Mouse (Mus musculus) lung, embryonic 15.5 days (tissue): ENCODE measurements around the gene Spryd4. TPM values are rescaled to one million over a fixed set of nuclear protein-coding genes. Genes with fewer than 3 reads are reported as not detected.
"Not testable (repeated sequence)": the region's sequence is repeated elsewhere in the genome, so short reads cannot be mapped to it uniquely, and the experiment has no call there.

ENCODE experiments used
- ATAC-seq: fragments of 200-750 bp; cut with Nextera tagmentation; 2 replicates; pipeline ENCODE4 v1.8.0; 2017; ENCODE audit warnings: moderate number of reproducible peaks, borderline replicate concordance; ENCODE audit not compliant: low FRiP score, low TSS enrichment; ENCODE audit errors: extremely low read depth
- H3K27ac ChIP-seq: fragments of 300-500 bp; sonication (generic); 2 replicates; pipeline ENCODE4 v1.5.1; 2015; ENCODE audit warnings: moderate library complexity, mild to moderate bottlenecking, inconsistent platforms
- H3K27me3 ChIP-seq: fragments of 300-500 bp; sonication (generic); 2 replicates; pipeline ENCODE4 v1.6.1; 2015; ENCODE audit warnings: inconsistent platforms
- H3K36me3 ChIP-seq: fragments of 300-500 bp; sonication (generic); 2 replicates; pipeline ENCODE4 v1.6.1; 2015; ENCODE audit warnings: inconsistent platforms
- H3K4me1 ChIP-seq: fragments of 300-500 bp; sonication (generic); 2 replicates; pipeline ENCODE4 v1.6.1; 2015; ENCODE audit warnings: inconsistent platforms
- H3K4me2 ChIP-seq: fragments of 300-500 bp; sonication (generic); 2 replicates; pipeline ENCODE4 v1.6.1; 2015; ENCODE audit warnings: inconsistent platforms, mild to moderate bottlenecking, moderate library complexity
- H3K4me3 ChIP-seq: fragments of 300-500 bp; sonication (generic); 2 replicates; pipeline ENCODE4 v1.5.1; 2015; ENCODE audit warnings: mild to moderate bottlenecking, inconsistent platforms
- H3K9ac ChIP-seq: fragments of 300-500 bp; sonication (generic); 2 replicates; pipeline ENCODE4 v1.6.1; 2015; ENCODE audit warnings: inconsistent platforms
- H3K9me3 ChIP-seq: fragments of 300-500 bp; sonication (generic); 2 replicates; pipeline ENCODE4 v1.6.1; 2016; ENCODE audit warnings: inconsistent platforms
- WGBS: fragments of 180-500 bp; shearing (Covaris S2); methylation state at CpG from one replicate; pipeline ENCODE4 v1.1.7; 2015; 5-methylcytosine and 5-hydroxymethylcytosine counted together
- polyA plus RNA-seq: library from polyadenylated mRNA; unstranded; fragments of >200 nt; fragmentation: Nextera tagmentation; extraction: Ambion mirVana; gene quantifications from 2 replicates; pipeline ENCODE4 v1.2.1, GENCODE M21; 2015

The Spryd4 gene
- polyA plus RNA-seq, 1 experiment from 2014 or later, result 27.4 TPM

- H3K9me3 ChIP-seq, result no peaks in the 10 kb centered on the region
- H3K4me1 ChIP-seq, result 0 out of 2 replicates have a peak, but pooled peaks cover 2% of the 10 kb centered on the region
- no peaks in the 10 kb centered on the region for H3K36me3 ChIP-seq
- H3K9ac ChIP-seq, result no peak overlapping the region
- no peak overlapping the region for H3K27ac ChIP-seq
- no peak for ATAC-seq
- no peak overlapping the region for H3K4me3 ChIP-seq
- 52% methylated on average over 16 of the region's 16 CpGs for WGBS
- no peak overlapping the region for H3K4me2 ChIP-seq
- no peaks in the 10 kb centered on the region for H3K27me3 ChIP-seq
Measured at GRCm38 (mm10) chr10:128221533-128222286, 10.1 kb upstream of the Spryd4 start.

GRCm38 (mm10) chr10:128218387-128219117 lies 6.9 kb upstream of the Spryd4 start:
- H3K27ac ChIP-seq, result no peak overlapping the region
- H3K4me3 ChIP-seq, result no peak overlapping the region
- no peak for ATAC-seq
- no peak overlapping the region for H3K9ac ChIP-seq
- H3K4me1 ChIP-seq, result 0 out of 2 replicates have a peak, but pooled peaks cover 2% of the 10 kb centered on the region
- peaks cover under 1% of the 10 kb centered on the region; the same call in 1 of the 2 replicates for H3K27me3 ChIP-seq
- no peak overlapping the region for H3K4me2 ChIP-seq
- H3K9me3 ChIP-seq, result no peaks in the 10 kb centered on the region
- H3K36me3 ChIP-seq, result no peaks in the 10 kb centered on the region
- WGBS, result 90% methylated on average over 18 of the region's 18 CpGs

- peaks cover 18% of the 10 kb centered on the region for H3K4me1 ChIP-seq
- no peaks in the 10 kb centered on the region for H3K36me3 ChIP-seq
- H3K9ac ChIP-seq, result no peak overlapping the region
- no peaks in the 10 kb centered on the region for H3K9me3 ChIP-seq
- peaks cover 3% of the 10 kb centered on the region; the same call in 1 of the 2 replicates for H3K27me3 ChIP-seq
- no peak overlapping the region for H3K4me3 ChIP-seq
- ATAC-seq, result no peak
- H3K4me2 ChIP-seq, result no peak overlapping the region
- 77% methylated on average over 5 of the region's 5 CpGs for WGBS
- no peak overlapping the region for H3K27ac ChIP-seq
Measured at GRCm38 (mm10) chr10:128214981-128215380, 3.4 kb upstream of the Spryd4 start.

- H3K4me1 ChIP-seq, result peaks cover 18% of the 10 kb centered on the region
- not testable (repeated sequence) for ATAC-seq, H3K9ac ChIP-seq, H3K4me3 ChIP-seq, H3K27me3 ChIP-seq, H3K27ac ChIP-seq, H3K9me3 ChIP-seq, H3K4me2 ChIP-seq, H3K36me3 ChIP-seq
- WGBS, result 79% methylated on average over 4 of the region's 4 CpGs
Measured at GRCm38 (mm10) chr10:128214112-128214511, 2.5 kb upstream of the Spryd4 start.

- H3K9me3 ChIP-seq, result no peaks in the 10 kb centered on the region
- WGBS, result 2% methylated on average over 18 of the region's 18 CpGs
- ATAC-seq, result peak; percentile 41; the same call in 1 of the 2 replicates
- H3K36me3 ChIP-seq, result no peaks in the 10 kb centered on the region
- peak overlapping the region; percentile 63 for H3K4me2 ChIP-seq
- 0 out of 2 replicates have a peak overlapping the region, but pooled peaks have one; percentile 25 for H3K27ac ChIP-seq
- H3K27me3 ChIP-seq, result peaks cover 3% of the 10 kb centered on the region; the same call in 1 of the 2 replicates
- peaks cover 18% of the 10 kb centered on the region for H3K4me1 ChIP-seq
- 0 out of 2 replicates have a peak overlapping the region, but pooled peaks have one; percentile 8 for H3K9ac ChIP-seq
- H3K4me3 ChIP-seq, result peak overlapping the region; percentile 34
Measured at GRCm38 (mm10) chr10:128212871-128213323, 1.3 kb upstream of the Spryd4 start.

- H3K4me3 ChIP-seq, result peak overlapping the region; percentile 66
- peak overlapping the region; percentile 59; the same call in 1 of the 2 replicates for H3K9ac ChIP-seq
- ATAC-seq, result no peak
- 0 out of 2 replicates have a peak overlapping the region, but pooled peaks have one; percentile 9 for H3K27ac ChIP-seq
- peaks cover 3% of the 10 kb centered on the region; the same call in 1 of the 2 replicates for H3K27me3 ChIP-seq
- WGBS, result 36% methylated on average over 6 of the region's 6 CpGs
- H3K9me3 ChIP-seq, result no peaks in the 10 kb centered on the region
- H3K4me1 ChIP-seq, result peaks cover 18% of the 10 kb centered on the region
- peak overlapping the region; percentile 74 for H3K4me2 ChIP-seq
- no peaks in the 10 kb centered on the region for H3K36me3 ChIP-seq
Measured at GRCm38 (mm10) chr10:128212148-128212547, 541 bp upstream of the Spryd4 start.

- Histone ChIP-seq H3K9ac (peak overlapping the region; percentile 59), H3K27ac (no peak overlapping the region), H3K4me3 (peak overlapping the region; percentile 66), H3K4me2 (peak overlapping the region; percentile 74), H3K9me3 (no peaks in the 10 kb centered on the region), H3K36me3 (no peaks in the 10 kb centered on the region), H3K27me3 (peaks cover 3% of the 10 kb centered on the region; the same call in 1 of the 2 replicates), H3K4me1 (peaks cover 18% of the 10 kb centered on the region)
- 16% methylated on average over 14 of the region's 14 CpGs for WGBS
- no peak for ATAC-seq
Measured at GRCm38 (mm10) chr10:128210954-128211353, 653 bp downstream of the Spryd4 start.

GRCm38 (mm10) chr10:128210131-128210530 lies 1.5 kb downstream of the Spryd4 start:
- Histone ChIP-seq H3K9me3 (no peaks in the 10 kb centered on the region), H3K36me3 (no peaks in the 10 kb centered on the region), H3K27me3 (peaks cover 3% of the 10 kb centered on the region; the same call in 1 of the 2 replicates), H3K4me1 (peaks cover 18% of the 10 kb centered on the region), H3K4me2 (0 out of 2 replicates have a peak overlapping the region, but pooled peaks have one; percentile 74), H3K9ac (no peak overlapping the region), H3K27ac (no peak overlapping the region), H3K4me3 (no peak overlapping the region)
- 76% methylated on average over 2 of the region's 2 CpGs for WGBS
- ATAC-seq, result no peak

GRCm38 (mm10) chr10:128209311-128210009 lies 2.1 kb downstream of the Spryd4 start:
- Histone ChIP-seq H3K27me3 (peaks cover 3% of the 10 kb centered on the region; the same call in 1 of the 2 replicates), H3K9ac (no peak overlapping the region), H3K4me3 (no peak overlapping the region), H3K4me1 (peaks cover 18% of the 10 kb centered on the region), H3K36me3 (no peaks in the 10 kb centered on the region), H3K27ac (no peak overlapping the region), H3K9me3 (no peaks in the 10 kb centered on the region), H3K4me2 (no peak overlapping the region)
- no peak for ATAC-seq
- 90% methylated on average over 11 of the region's 11 CpGs for WGBS

GRCm38 (mm10) chr10:128208326-128208725 lies 3.3 kb downstream of the Spryd4 start:
- no peak overlapping the region for H3K4me3 ChIP-seq
- no peaks in the 10 kb centered on the region for H3K9me3 ChIP-seq
- peaks cover 18% of the 10 kb centered on the region for H3K4me1 ChIP-seq
- no peak overlapping the region for H3K9ac ChIP-seq
- peaks cover under 1% of the 10 kb centered on the region; the same call in 1 of the 2 replicates for H3K27me3 ChIP-seq
- no peak overlapping the region for H3K27ac ChIP-seq
- no peak overlapping the region for H3K4me2 ChIP-seq
- ATAC-seq, result no peak
- H3K36me3 ChIP-seq, result no peaks in the 10 kb centered on the region
- WGBS, result 88% methylated on average over 10 of the region's 10 CpGs

- no peaks in the 10 kb centered on the region for H3K36me3 ChIP-seq
- 68% methylated on average over 15 of the region's 15 CpGs for WGBS
- H3K4me2 ChIP-seq, result no peak overlapping the region
- no peaks in the 10 kb centered on the region for H3K9me3 ChIP-seq
- no peaks in the 10 kb centered on the region; the same call in 1 of the 2 replicates for H3K4me1 ChIP-seq
- H3K27ac ChIP-seq, result no peak overlapping the region
- no peak overlapping the region for H3K4me3 ChIP-seq
- ATAC-seq, result no peak
- H3K27me3 ChIP-seq, result no peaks in the 10 kb centered on the region
- no peak overlapping the region for H3K9ac ChIP-seq
Measured at GRCm38 (mm10) chr10:128204941-128205340, 6.7 kb downstream of the Spryd4 start.
